ENCODE assay signal across 11 mouse cellular contexts in genomic region chr1:168754196-168754595, GRCm38 (mm10).
DNase-seq lines count a peak whose midpoint lies in the region; ATAC-seq and TF ChIP-seq lines count a peak whose summit lies in the region.
"Had no signal": no experiment of that assay in that cellular context is flagged by ENCODE, and none has a peak within 500 bp of the region (broad histone marks: within the 10 kb centered on the region; RNA-seq: fewer than 3 reads in every experiment).

No protein-coding gene starts in this region.

- no peaks in the 10 kb centered on the region for H3K9me3 ChIP-seq in intestine, postnatal 0 days (ENCODE audit: control insufficient read depth)
- H3K9me3 ChIP-seq: limb, embryonic 15.5 days had no signal

- no peak overlapping the region for H3K27ac ChIP-seq in intestine, postnatal 0 days (ENCODE audit: low read depth, low read length)
- H3K27ac ChIP-seq: limb, embryonic 15.5 days had no signal

- peak; percentile 38 for DNase-seq in adrenal gland, adult 2 months
- peak; percentile 86 for DNase-seq in embryo, embryonic 10 days (ENCODE audit: low spot score)
- peak; percentile 3 for DNase-seq in kidney, adult 18-20 months
- DNase-seq in kidney, postnatal 4 days: peak; percentile 8 to 38
- DNase-seq in frontal cortex, postnatal 25 days (ENCODE audit: low spot score in 2 of 2): no peak
- no peak for DNase-seq in frontal cortex, postnatal 14 days (ENCODE audit: low spot score in 2 of 2)
- DNase-seq in urinary bladder, postnatal 10 days (ENCODE audit: low spot score): no peak
- DNase-seq: cerebellum, adult 11-12 months had no signal

- H3K36me3 ChIP-seq in intestine, postnatal 0 days (ENCODE audit: control insufficient read depth, insufficient read depth): no peaks in the 10 kb centered on the region
- H3K36me3 ChIP-seq: limb, embryonic 15.5 days had no signal

- H3K27me3 ChIP-seq in intestine, postnatal 0 days (replicated peaks; ENCODE audit: control insufficient read depth, insufficient read depth, low read length): no peaks in the 10 kb centered on the region
- H3K27me3 ChIP-seq: limb, embryonic 15.5 days had no signal

- no peak overlapping the region for H3K9ac ChIP-seq in intestine, postnatal 0 days (ENCODE audit: low read depth, low read length)
- H3K9ac ChIP-seq: limb, embryonic 15.5 days had no signal

- TF ChIP-seq CTCF in intestine, postnatal 0 days (IDR thresholded peaks at IDR 0.05; ENCODE audit: low read depth): no peak

- WGBS in intestine, postnatal 0 days: 73% methylated on average over 7 of the region's 7 CpGs

- ATAC-seq in intestine, postnatal 0 days: no peak
- ATAC-seq: midbrain, embryonic 16.5 days had no signal

- H3K4me2 ChIP-seq in intestine, postnatal 0 days (replicated peaks; ENCODE audit: low read depth): no peak overlapping the region
- H3K4me2 ChIP-seq: limb, embryonic 15.5 days had no signal

- H3K4me3 ChIP-seq in intestine, postnatal 0 days (ENCODE audit: low read depth, low read length): no peak overlapping the region
- H3K4me3 ChIP-seq: limb, embryonic 15.5 days had no signal

- no peaks in the 10 kb centered on the region for H3K4me1 ChIP-seq in intestine, postnatal 0 days (replicated peaks; ENCODE audit: control insufficient read depth, insufficient read depth, low read length)

Comparison
In these comparisons a context has a peak if more than half of its experiments do, and no peak if none do; other contexts are left out.
1. DNase-seq: peak in adrenal gland, adult 2 months (single experiment), embryo, embryonic 10 days (single experiment), kidney, adult 18-20 months (single experiment) and kidney, postnatal 4 days (2 of 2); none in frontal cortex, postnatal 25 days (0 of 2), frontal cortex, postnatal 14 days (0 of 2) and urinary bladder, postnatal 10 days (single experiment).